Mouse (Mus musculus) ES-Bruce4 (cell line): Measurements from ENCODE around the gene Casp9.

Experiments used
- CTCF ChIP-seq: IDR thresholded peaks from one replicate; pipeline ENCODE4 v1.8.1; 2011; ENCODE audit warnings: low read depth, low read length
- EP300 ChIP-seq: IDR thresholded peaks from 2 replicates; pipeline ENCODE4 v1.6.1; 2011; ENCODE audit warnings: low read depth, low read length; ENCODE audit not compliant: insufficient read depth
- POLR2A ChIP-seq: IDR thresholded peaks from one replicate; pipeline ENCODE4 v1.8.1; 2011; ENCODE audit warnings: low read length; ENCODE audit not compliant: insufficient read depth

DNA sequence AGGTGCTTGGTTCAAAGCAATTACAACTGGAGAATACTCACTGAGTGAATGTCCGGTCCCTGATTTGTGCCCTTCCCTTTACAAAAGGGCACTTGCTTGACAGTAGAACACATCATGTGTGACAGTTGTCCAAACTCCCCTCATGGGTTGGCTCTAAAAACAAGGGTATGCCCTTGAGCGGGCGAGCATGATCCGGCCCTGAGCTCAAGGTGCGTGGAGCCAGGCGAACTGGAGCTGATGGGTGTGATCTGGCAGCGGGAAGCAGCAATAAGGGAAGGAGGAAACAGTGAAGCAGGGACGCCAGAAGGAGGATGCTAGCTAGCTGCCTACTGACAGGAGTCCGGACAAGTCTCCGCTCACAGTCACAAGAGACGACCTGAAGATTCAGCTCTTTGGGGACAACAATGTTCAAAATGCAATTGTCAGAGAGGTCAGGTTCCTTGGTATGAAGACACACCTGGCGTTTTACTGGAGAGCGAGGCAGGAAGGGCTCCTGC lies 31.3 kb upstream of the Casp9 start:
- TF ChIP-seq POLR2A: no peak
- no peak for TF ChIP-seq CTCF
- no peak for TF ChIP-seq EP300
